Mouse (Mus musculus): ENCODE data around the gene Poln. TPM values are rescaled to one million over a fixed set of nuclear protein-coding genes. Genes with fewer than 3 reads are reported as not detected.

Poln gene
- polyA plus RNA-seq (2012; rRNA removed) (0.24 and 0.32 TPM in 2 replicates), polyA plus RNA-seq (2014; fragmentation: Nextera tagmentation; extraction: Ambion mirVana) (0.42 and 0.57 TPM in 2 replicates)

- peak; percentile 28; the same call in 1 of the 2 replicates for TF ChIP-seq CTCF (IDR thresholded peaks at IDR 0.05; ENCODE audit: low read depth)
- no peak for TF ChIP-seq EP300 (IDR thresholded peaks at IDR 0.05; ENCODE audit: low read depth)
Measured at GRCm38 (mm10) chr5:34168950-34169891, at the start of gene Poln, which contains the start of gene Haus3. TSS of gene Poln (minus strand) at chr5:34169448. TSS of gene Haus3 (minus strand) at chr5:34169527.

GRCm38 (mm10) chr5:34218672-34219071 lies 49.4 kb upstream of the Poln start:
- no peak overlapping the region for H3K4me2 ChIP-seq (ENCODE audit: low read depth)
- no peak for TF ChIP-seq CTCF (IDR thresholded peaks at IDR 0.05; ENCODE audit: low read depth)
- no peak for TF ChIP-seq EP300 (IDR thresholded peaks at IDR 0.05; ENCODE audit: low read depth)
- WGBS (ENCODE audit: insufficient replicate concordance) = 33% methylated on average over 5 of the region's 5 CpGs
- DNase-seq (ENCODE audit: low read depth in 3 of 3, low spot score in 3 of 3) (no peak), ATAC-seq (ENCODE audit: insufficient read depth) (no peak)
- no peaks in the 10 kb centered on the region for H3K27me3 ChIP-seq (ENCODE audit: control insufficient read depth, insufficient read depth, low read length)
- no peaks in the 10 kb centered on the region for H3K36me3 ChIP-seq (replicated peaks; ENCODE audit: control insufficient read depth, insufficient read depth, low read depth)
- no peak overlapping the region for H3K9ac ChIP-seq (replicated peaks)
- H3K4me1 ChIP-seq (replicated peaks; ENCODE audit: control insufficient read depth in 2 of 2, insufficient read depth in 2 of 2, low read length in 1 of 2) = no peaks in the 10 kb centered on the region
- H3K27ac ChIP-seq = no peak overlapping the region
- no peaks in the 10 kb centered on the region for H3K9me3 ChIP-seq (ENCODE audit: control insufficient read depth, low read length)
- H3K4me3 ChIP-seq (ENCODE audit: insufficient read depth in 1 of 2, low read depth in 2 of 2, low read length in 2 of 2) = no peak overlapping the region

More at GRCm38 (mm10) chr5:34168950-34169891, at the start of gene Poln, which contains the start of gene Haus3:
- WGBS (ENCODE audit: insufficient replicate concordance) = under 1% methylated on average over 57 of the region's 57 CpGs
- Histone ChIP-seq H3K4me3 (ENCODE audit: insufficient read depth in 1 of 2, low read depth in 2 of 2, low read length in 2 of 2) (peak within 1 kb of the TSS; percentile 79 to 87), H3K4me2 (ENCODE audit: low read depth) (peak within 1 kb of the TSS; percentile 73), H3K27ac (peak within 1 kb of the TSS; percentile 81), H3K9me3 (ENCODE audit: control insufficient read depth, low read length) (no peaks in the 10 kb centered on the region), H3K27me3 (ENCODE audit: control insufficient read depth, insufficient read depth, low read length) (no peaks in the 10 kb centered on the region), H3K4me1 (replicated peaks; ENCODE audit: control insufficient read depth in 2 of 2, insufficient read depth in 2 of 2, low read length in 1 of 2) (peaks cover 3 to 12% of the 10 kb centered on the region in 2 experiments; a peak in 3 of 4 replicates), H3K36me3 (replicated peaks; ENCODE audit: control insufficient read depth, insufficient read depth, low read depth) (peaks cover 7% of the 10 kb centered on the region), H3K9ac (replicated peaks) (peak within 1 kb of the TSS; percentile 83)
- DNase-seq (ENCODE audit: low read depth in 3 of 3, low spot score in 3 of 3) (peak; percentile 97 to 98 (median 98)), ATAC-seq (ENCODE audit: insufficient read depth) (peak; percentile 100)

GRCm38 (mm10) chr5:34217756-34218155 lies 48.5 kb upstream of the Poln start:
- Histone ChIP-seq H3K27ac (no peak overlapping the region), H3K4me2 (ENCODE audit: low read depth) (no peak overlapping the region), H3K9me3 (ENCODE audit: control insufficient read depth, low read length) (no peaks in the 10 kb centered on the region), H3K36me3 (replicated peaks; ENCODE audit: control insufficient read depth, insufficient read depth, low read depth) (no peaks in the 10 kb centered on the region), H3K4me1 (replicated peaks; ENCODE audit: control insufficient read depth in 2 of 2, insufficient read depth in 2 of 2, low read length in 1 of 2) (no peaks in the 10 kb centered on the region), H3K4me3 (ENCODE audit: insufficient read depth in 1 of 2, low read depth in 2 of 2, low read length in 2 of 2) (no peak overlapping the region), H3K9ac (replicated peaks) (no peak overlapping the region), H3K27me3 (ENCODE audit: control insufficient read depth, insufficient read depth, low read length) (no peaks in the 10 kb centered on the region)
- DNase-seq (ENCODE audit: low read depth in 3 of 3, low spot score in 3 of 3) = no peak
- TF ChIP-seq EP300 (IDR thresholded peaks at IDR 0.05; ENCODE audit: low read depth) = no peak
- no peak for TF ChIP-seq CTCF (IDR thresholded peaks at IDR 0.05; ENCODE audit: low read depth)
- ATAC-seq (ENCODE audit: insufficient read depth) = no peak
- WGBS (ENCODE audit: insufficient replicate concordance) = 54% methylated on average over 9 of the region's 9 CpGs

GRCm38 (mm10) chr5:34216025-34216424 lies 46.8 kb upstream of the Poln start:
- no peak for ATAC-seq (ENCODE audit: insufficient read depth)
- no peaks in the 10 kb centered on the region for H3K9me3 ChIP-seq (ENCODE audit: control insufficient read depth, low read length)
- no peak overlapping the region for H3K27ac ChIP-seq
- H3K27me3 ChIP-seq (ENCODE audit: control insufficient read depth, insufficient read depth, low read length) = no peaks in the 10 kb centered on the region
- no peaks in the 10 kb centered on the region for H3K36me3 ChIP-seq (replicated peaks; ENCODE audit: control insufficient read depth, insufficient read depth, low read depth)
- no peak overlapping the region for H3K9ac ChIP-seq (replicated peaks)
- no peak for DNase-seq (ENCODE audit: low read depth in 3 of 3, low spot score in 3 of 3)
- H3K4me2 ChIP-seq (ENCODE audit: low read depth) = no peak overlapping the region
- WGBS (ENCODE audit: insufficient replicate concordance) = 74% methylated on average over 7 of the region's 7 CpGs
- no peak overlapping the region for H3K4me3 ChIP-seq (ENCODE audit: insufficient read depth in 1 of 2, low read depth in 2 of 2, low read length in 2 of 2)
- no peak for TF ChIP-seq EP300 (IDR thresholded peaks at IDR 0.05; ENCODE audit: low read depth)
- TF ChIP-seq CTCF (IDR thresholded peaks at IDR 0.05; ENCODE audit: low read depth) = no peak
- H3K4me1 ChIP-seq (replicated peaks; ENCODE audit: control insufficient read depth in 2 of 2, insufficient read depth in 2 of 2, low read length in 1 of 2) = no peaks in the 10 kb centered on the region

GRCm38 (mm10) chr5:34213659-34214058 lies 44.4 kb upstream of the Poln start:
- H3K4me1 ChIP-seq (replicated peaks; ENCODE audit: control insufficient read depth in 2 of 2, insufficient read depth in 2 of 2, low read length in 1 of 2) = no peaks in the 10 kb centered on the region
- WGBS (ENCODE audit: insufficient replicate concordance) = 54% methylated on average over 8 of the region's 8 CpGs
- no peak overlapping the region for H3K9ac ChIP-seq (replicated peaks)
- ATAC-seq (ENCODE audit: insufficient read depth) (no peak), DNase-seq (ENCODE audit: low read depth in 3 of 3, low spot score in 3 of 3) (no peak)
- no peak overlapping the region for H3K4me3 ChIP-seq (ENCODE audit: insufficient read depth in 1 of 2, low read depth in 2 of 2, low read length in 2 of 2)
- no peak overlapping the region for H3K4me2 ChIP-seq (ENCODE audit: low read depth)
- no peaks in the 10 kb centered on the region for H3K27me3 ChIP-seq (ENCODE audit: control insufficient read depth, insufficient read depth, low read length)
- H3K9me3 ChIP-seq (ENCODE audit: control insufficient read depth, low read length) = no peaks in the 10 kb centered on the region
- no peaks in the 10 kb centered on the region for H3K36me3 ChIP-seq (replicated peaks; ENCODE audit: control insufficient read depth, insufficient read depth, low read depth)
- H3K27ac ChIP-seq = no peak overlapping the region
- TF ChIP-seq EP300 (IDR thresholded peaks at IDR 0.05; ENCODE audit: low read depth) (no peak), CTCF (IDR thresholded peaks at IDR 0.05; ENCODE audit: low read depth) (no peak)

Data from liver, embryonic 14.5 days (tissue).